Mouse (Mus musculus) cortical plate, adult 2 months (tissue): ENCODE results near the gene Hip1r.

Experiments used
- CTCF ChIP-seq: fragments of 200-500 bp; IDR thresholded peaks from 2 replicates; pipeline ENCODE4 v1.5.1; 2011; ENCODE audit warnings: mild to moderate bottlenecking, control low read depth, low read length; ENCODE audit not compliant: insufficient read depth; ENCODE audit errors: extremely low read depth
- POLR2A ChIP-seq: fragments of 200-500 bp; IDR thresholded peaks from 2 replicates; pipeline ENCODE4 v1.6.1; 2011; ENCODE audit warnings: mild to moderate bottlenecking, low read length, control low read depth; ENCODE audit not compliant: insufficient read depth; ENCODE audit errors: extremely low read depth

DNA sequence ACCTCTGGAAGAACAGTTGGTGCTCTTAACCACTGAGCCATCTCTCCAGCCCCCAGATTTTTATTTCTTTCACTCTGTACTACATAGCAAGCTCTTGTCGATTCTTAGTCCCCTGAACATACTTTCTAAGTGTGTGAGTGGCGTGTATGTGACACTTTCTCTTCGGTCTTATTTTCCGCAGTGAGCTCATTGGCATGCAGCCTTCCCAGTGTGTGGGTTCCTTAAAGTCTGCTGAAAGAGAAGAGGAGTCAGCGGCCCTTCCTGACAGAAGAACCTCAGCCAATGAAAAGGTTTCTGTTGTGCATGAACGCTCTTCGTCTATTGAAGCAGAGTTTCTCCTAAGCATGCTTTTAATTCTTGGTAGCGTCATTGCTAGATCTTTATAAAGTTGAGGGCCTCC, 16.2 kb upstream of the Hip1r start:
- TF ChIP-seq CTCF (no peak), POLR2A (no peak)
